Mouse (Mus musculus): ENCODE measurements around the gene Casq2. TPM values are rescaled to one million over a fixed set of nuclear protein-coding genes. Genes with fewer than 3 reads are reported as not detected.

Casq2 gene
- polyA plus RNA-seq, 1 experiment, result not detected

DNA sequence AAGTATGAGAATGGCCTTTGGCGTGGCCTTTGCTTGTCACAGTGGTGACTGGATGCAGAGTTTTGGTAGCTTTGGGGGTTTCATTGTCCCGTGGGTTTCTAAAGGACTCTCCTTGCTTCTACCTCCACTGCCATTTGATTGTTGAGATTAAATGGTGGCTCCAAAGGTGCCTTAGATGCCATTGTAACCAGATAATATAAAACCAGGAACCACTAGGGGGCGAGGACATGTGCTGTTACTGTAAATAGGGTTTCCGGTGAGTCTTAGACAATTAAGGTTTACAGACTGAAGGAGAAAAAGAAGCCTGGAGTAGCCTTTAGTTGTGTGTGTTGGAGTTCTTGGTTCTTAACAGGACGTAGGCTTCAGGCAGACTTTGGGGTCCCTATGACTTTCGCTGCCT is 26.1 kb upstream of the Casq2 start:
- H3K4me1 ChIP-seq (ENCODE audit: control insufficient read depth, insufficient read depth, low read length), result no peaks in the 10 kb centered on the region
- H3K4me3 ChIP-seq (ENCODE audit: insufficient read depth, low read length), result no peak overlapping the region
- TF ChIP-seq POLR2A (IDR thresholded peaks at IDR 0.05; ENCODE audit: borderline replicate concordance, low read depth, low read length), result no peak
- TF ChIP-seq CTCF (IDR thresholded peaks at IDR 0.05; ENCODE audit: low read depth, low read length), result no peak

DNA sequence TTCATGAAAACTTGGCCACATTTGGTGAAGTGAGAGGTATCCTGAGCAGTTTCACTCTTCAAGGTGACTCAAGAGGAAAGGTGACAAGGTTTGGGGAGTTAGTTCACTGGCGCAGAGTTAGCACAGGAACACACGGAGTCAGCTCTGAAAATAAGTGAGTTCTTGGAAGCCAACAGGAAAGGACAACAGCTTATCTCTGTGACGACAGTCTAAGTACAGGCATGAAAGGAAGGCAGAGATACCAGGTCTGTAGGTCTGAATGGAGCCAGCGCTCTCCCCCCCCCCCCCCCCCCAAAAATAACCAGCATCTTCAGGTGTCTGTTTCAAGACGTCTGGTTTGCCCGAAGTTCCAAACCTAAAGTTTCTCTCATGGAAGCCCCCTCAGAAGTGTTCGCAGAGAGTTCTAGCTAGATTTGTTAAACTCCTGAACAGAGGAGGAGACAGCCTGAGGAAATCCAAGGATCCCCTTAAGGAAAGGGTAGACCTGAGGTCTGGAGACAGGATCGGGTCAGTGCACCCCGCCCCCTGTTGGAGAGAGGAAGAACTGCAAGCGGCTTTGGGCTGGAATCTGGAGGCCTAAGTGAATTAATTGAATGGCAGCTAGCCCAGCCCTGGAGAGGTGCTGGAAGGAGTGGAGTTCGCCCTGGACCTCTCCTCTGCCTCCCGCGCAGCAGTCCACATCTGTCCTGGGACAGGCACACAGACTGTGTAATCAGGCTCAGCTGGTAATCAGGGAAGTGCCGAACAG is 24.1 kb upstream of the Casq2 start:
- no peak overlapping the region for H3K4me3 ChIP-seq (ENCODE audit: insufficient read depth, low read length)
- TF ChIP-seq CTCF (IDR thresholded peaks at IDR 0.05; ENCODE audit: low read depth, low read length) (peak; percentile 7; the same call in 1 of the 2 replicates), POLR2A (IDR thresholded peaks at IDR 0.05; ENCODE audit: borderline replicate concordance, low read depth, low read length) (no peak)
- H3K4me1 ChIP-seq (ENCODE audit: control insufficient read depth, insufficient read depth, low read length), result no peaks in the 10 kb centered on the region
- H3K27ac ChIP-seq (ENCODE audit: insufficient read depth, low read depth, low read length), result no peak overlapping the region

More for the DNA sequence above, 26.1 kb upstream of the Casq2 start:
- H3K27ac ChIP-seq (ENCODE audit: insufficient read depth, low read depth, low read length), result no peak overlapping the region

DNA sequence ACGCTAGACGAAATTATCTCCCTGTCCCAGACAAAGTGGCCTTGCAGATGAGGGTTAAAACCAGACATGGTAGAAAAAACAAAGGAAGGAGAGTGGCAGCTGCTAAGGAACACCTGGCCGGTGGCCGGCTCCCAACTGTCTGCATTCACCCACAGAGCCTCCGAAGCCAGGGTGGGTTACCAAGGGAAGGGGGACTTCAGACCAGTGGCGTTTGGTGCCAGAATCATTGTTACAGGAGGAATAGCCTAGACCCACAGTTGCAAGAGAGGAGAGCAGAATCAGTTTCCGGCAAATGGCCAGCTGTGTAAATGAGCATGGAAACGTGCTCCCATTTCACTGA is 23.6 kb upstream of the Casq2 start:
- TF ChIP-seq CTCF (IDR thresholded peaks at IDR 0.05; ENCODE audit: low read depth, low read length) (no peak), POLR2A (IDR thresholded peaks at IDR 0.05; ENCODE audit: borderline replicate concordance, low read depth, low read length) (no peak)
- Histone ChIP-seq H3K4me3 (ENCODE audit: insufficient read depth, low read length) (no peak overlapping the region), H3K4me1 (ENCODE audit: control insufficient read depth, insufficient read depth, low read length) (no peaks in the 10 kb centered on the region), H3K27ac (ENCODE audit: insufficient read depth, low read depth, low read length) (no peak overlapping the region)

DNA sequence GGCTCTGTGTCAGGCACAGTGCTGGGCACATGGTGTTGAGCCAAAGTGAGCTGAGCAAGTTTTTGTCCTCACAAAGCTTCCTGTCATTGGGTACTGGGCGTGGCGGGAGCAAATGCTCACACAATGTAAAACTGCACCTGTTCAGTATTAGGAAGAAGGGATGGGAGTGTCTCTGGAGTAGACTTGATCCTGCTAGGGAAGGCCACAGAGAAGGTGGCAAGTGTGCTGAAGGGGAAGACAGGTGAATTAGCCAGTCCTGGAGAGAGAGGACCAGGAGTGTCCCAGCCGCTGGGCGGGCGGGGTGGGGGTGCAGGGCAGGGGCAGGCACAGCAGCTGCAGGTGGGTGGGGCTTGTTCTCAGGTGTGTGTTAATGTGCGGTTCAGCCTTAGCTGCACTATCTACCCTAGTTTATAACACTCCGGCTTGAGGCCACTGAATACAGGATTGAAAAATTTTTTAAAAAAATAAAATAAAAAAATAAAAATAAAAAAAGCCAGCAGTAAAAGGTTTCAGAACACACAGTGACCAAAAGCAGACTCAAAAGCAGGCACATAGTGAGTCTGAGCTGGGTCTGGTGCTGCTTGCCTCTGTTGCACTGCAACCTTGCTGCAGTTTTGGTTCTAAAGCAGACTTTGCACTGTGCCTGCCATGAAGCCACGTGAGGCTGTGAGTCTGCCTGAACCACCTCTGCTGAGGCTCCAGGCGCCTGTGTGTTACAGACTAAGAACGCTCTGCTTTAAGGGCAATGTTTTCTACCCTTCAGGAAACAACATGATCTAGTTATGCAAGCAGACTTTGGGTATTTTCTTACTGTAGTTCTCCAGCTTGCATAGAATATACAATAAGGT is 22.7 kb upstream of the Casq2 start:
- TF ChIP-seq POLR2A (IDR thresholded peaks at IDR 0.05; ENCODE audit: borderline replicate concordance, low read depth, low read length), result no peak
- no peak for TF ChIP-seq CTCF (IDR thresholded peaks at IDR 0.05; ENCODE audit: low read depth, low read length)
- H3K4me1 ChIP-seq (ENCODE audit: control insufficient read depth, insufficient read depth, low read length), result no peaks in the 10 kb centered on the region
- H3K27ac ChIP-seq (ENCODE audit: insufficient read depth, low read depth, low read length), result no peak overlapping the region
- H3K4me3 ChIP-seq (ENCODE audit: insufficient read depth, low read length), result no peak overlapping the region

DNA sequence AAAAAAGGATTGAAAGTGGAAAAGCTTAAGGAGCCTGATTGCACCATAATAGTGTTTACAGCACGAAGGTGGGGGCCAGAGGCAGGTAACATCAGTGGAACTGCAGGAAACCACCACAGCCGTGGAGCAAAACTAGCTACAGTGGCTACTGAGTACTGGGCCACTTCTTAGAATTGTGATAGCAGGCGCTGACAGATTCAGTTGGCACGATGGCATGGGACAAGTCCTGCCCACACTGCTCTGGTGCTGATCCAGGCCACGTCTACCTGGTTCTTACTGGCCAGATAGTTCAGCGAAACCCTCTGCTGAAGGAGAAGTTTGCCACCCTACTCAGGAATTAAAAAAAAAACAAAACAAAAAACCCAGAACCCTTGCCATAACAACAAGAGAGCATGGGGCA is 21.6 kb upstream of the Casq2 start:
- no peak for TF ChIP-seq CTCF (IDR thresholded peaks at IDR 0.05; ENCODE audit: low read depth, low read length)
- no peak for TF ChIP-seq POLR2A (IDR thresholded peaks at IDR 0.05; ENCODE audit: borderline replicate concordance, low read depth, low read length)
- no peak overlapping the region for H3K27ac ChIP-seq (ENCODE audit: insufficient read depth, low read depth, low read length)

DNA sequence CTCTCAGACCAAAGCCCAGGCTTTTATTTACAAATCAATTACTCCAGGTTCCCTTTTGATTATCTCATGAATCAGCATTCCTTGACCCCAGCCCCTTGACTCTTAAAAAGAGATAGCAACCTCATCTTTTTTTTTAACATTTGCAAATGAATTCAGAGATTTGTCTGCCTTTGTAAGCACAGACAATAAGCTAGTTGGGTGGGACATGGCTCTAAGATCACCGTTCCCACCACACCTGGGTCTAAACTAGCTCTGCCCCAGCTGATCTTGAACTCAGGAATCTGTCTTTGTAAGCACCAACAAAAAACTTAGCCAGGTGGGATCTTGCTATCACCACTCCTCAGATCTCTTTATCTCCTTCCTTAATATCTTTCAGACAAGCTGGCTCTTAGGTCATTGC is 18.9 kb upstream of the Casq2 start:
- Histone ChIP-seq H3K4me3 (ENCODE audit: insufficient read depth, low read length) (no peak overlapping the region), H3K27ac (ENCODE audit: insufficient read depth, low read depth, low read length) (no peak overlapping the region), H3K4me1 (ENCODE audit: control insufficient read depth, insufficient read depth, low read length) (no peaks in the 10 kb centered on the region)
- TF ChIP-seq POLR2A (IDR thresholded peaks at IDR 0.05; ENCODE audit: borderline replicate concordance, low read depth, low read length), result no peak
- TF ChIP-seq CTCF (IDR thresholded peaks at IDR 0.05; ENCODE audit: low read depth, low read length), result no peak

More for the DNA sequence above, 21.6 kb upstream of the Casq2 start:
- Histone ChIP-seq H3K4me3 (ENCODE audit: insufficient read depth, low read length) (no peak overlapping the region), H3K4me1 (ENCODE audit: control insufficient read depth, insufficient read depth, low read length) (no peaks in the 10 kb centered on the region)

DNA sequence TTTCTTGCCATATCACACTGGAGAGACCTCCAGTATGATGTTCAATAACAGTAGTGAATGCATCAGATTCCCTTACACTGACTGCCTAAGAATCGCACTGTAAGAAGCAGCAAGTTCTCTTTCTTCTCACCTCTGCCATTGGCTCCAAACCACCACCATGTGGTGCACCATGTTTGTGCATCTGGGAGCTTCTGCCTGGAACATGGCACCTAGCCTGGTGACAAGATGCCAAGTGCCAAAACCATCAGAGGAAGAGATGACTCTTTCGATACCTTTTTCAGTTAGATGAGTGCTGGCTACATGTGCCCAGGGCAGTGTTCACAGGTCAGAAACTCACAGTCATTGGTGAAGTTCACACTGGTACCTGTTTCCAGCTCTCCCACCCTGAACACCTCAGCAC is 18.4 kb upstream of the Casq2 start:
- H3K27ac ChIP-seq (ENCODE audit: insufficient read depth, low read depth, low read length), result no peak overlapping the region
- H3K4me3 ChIP-seq (ENCODE audit: insufficient read depth, low read length), result no peak overlapping the region
- TF ChIP-seq CTCF (IDR thresholded peaks at IDR 0.05; ENCODE audit: low read depth, low read length) (no peak), POLR2A (IDR thresholded peaks at IDR 0.05; ENCODE audit: borderline replicate concordance, low read depth, low read length) (no peak)
- H3K4me1 ChIP-seq (ENCODE audit: control insufficient read depth, insufficient read depth, low read length), result no peaks in the 10 kb centered on the region

DNA sequence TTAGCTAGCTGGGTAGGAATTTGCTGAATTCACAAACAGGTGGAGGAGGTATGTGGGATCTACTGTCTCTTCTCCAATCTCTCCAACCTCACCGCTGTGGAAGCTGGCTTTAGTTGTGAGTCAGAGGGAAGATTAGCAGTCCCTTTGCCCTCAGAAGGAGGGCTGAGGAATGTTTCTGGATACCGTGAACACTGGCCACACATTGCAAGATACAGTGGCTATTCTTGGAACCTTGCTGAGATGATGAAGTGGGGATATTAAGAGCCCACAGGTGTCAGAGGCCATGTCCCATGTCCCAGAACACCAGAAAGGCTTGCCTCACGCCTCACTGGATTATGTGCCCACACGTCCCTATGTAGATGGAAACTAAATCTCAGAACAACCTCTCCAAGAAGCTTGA is 17.0 kb upstream of the Casq2 start:
- Histone ChIP-seq H3K27ac (ENCODE audit: insufficient read depth, low read depth, low read length) (no peak overlapping the region), H3K4me3 (ENCODE audit: insufficient read depth, low read length) (no peak overlapping the region), H3K4me1 (ENCODE audit: control insufficient read depth, insufficient read depth, low read length) (no peaks in the 10 kb centered on the region)
- no peak for TF ChIP-seq POLR2A (IDR thresholded peaks at IDR 0.05; ENCODE audit: borderline replicate concordance, low read depth, low read length)

DNA sequence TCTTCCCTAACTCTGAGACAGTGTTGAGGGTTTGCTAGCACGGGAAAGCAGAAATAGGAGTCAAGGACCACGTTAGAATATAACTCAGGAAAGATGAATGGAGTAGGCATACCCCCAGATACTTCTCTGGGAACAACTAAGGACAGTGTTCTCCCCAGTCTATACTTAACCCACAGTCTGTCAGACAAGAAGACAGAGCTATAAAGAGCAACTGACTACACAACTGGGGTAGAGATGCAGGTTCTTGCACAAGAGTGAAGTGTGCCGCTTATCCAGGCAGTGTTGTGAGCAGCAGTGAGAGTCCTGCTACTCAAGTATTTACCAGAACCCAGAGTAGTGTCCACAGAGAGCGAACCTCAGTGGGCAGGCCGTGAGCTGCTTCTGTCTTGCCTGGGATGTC is 16.5 kb upstream of the Casq2 start:
- no peaks in the 10 kb centered on the region for H3K4me1 ChIP-seq (ENCODE audit: control insufficient read depth, insufficient read depth, low read length)
- no peak for TF ChIP-seq CTCF (IDR thresholded peaks at IDR 0.05; ENCODE audit: low read depth, low read length)
- no peak for TF ChIP-seq POLR2A (IDR thresholded peaks at IDR 0.05; ENCODE audit: borderline replicate concordance, low read depth, low read length)
- no peak overlapping the region for H3K27ac ChIP-seq (ENCODE audit: insufficient read depth, low read depth, low read length)
- no peak overlapping the region for H3K4me3 ChIP-seq (ENCODE audit: insufficient read depth, low read length)

DNA sequence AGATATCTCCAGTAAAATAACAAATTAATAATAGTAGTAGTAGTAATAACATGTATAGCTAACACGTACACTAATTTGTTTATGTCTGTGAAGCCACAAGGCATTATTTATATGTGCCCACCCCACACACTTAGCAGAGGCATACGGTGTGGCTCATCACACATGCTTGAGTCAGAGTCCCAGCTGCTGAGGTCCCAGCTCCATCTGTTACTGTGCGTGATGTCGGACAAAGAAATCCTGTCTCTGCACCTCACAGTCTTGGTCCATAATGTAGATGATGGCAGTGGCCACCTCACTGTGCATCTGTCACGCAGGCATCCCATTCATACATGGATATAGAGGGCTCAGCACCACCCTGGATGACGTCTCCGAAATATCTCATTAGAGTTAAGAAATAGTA is 15.9 kb upstream of the Casq2 start:
- H3K27ac ChIP-seq (ENCODE audit: insufficient read depth, low read depth, low read length), result no peak overlapping the region
- no peaks in the 10 kb centered on the region for H3K4me1 ChIP-seq (ENCODE audit: control insufficient read depth, insufficient read depth, low read length)
- H3K4me3 ChIP-seq (ENCODE audit: insufficient read depth, low read length), result no peak overlapping the region
- no peak for TF ChIP-seq CTCF (IDR thresholded peaks at IDR 0.05; ENCODE audit: low read depth, low read length)
- no peak for TF ChIP-seq POLR2A (IDR thresholded peaks at IDR 0.05; ENCODE audit: borderline replicate concordance, low read depth, low read length)

Measured in bone marrow macrophage, adult 2 months (primary cell).